Mouse (Mus musculus) MEL-GATA-1-ER (cell line): ENCODE results near the gene Stx6.

Experiments
- DNase-seq: peaks from one replicate; pipeline ENCODE4 v3.0.0-alpha.2; 2012; ENCODE audit warnings: low read depth; ENCODE audit errors: extremely low read depth

The Stx6 gene

GRCm38 (mm10) chr1:155254309-155254708 lies 95.8 kb downstream of the Stx6 start:
- no peak for DNase-seq
